Mouse (Mus musculus): ENCODE data around the gene Rpa2. TPM values are rescaled to one million over a fixed set of nuclear protein-coding genes. Genes with fewer than 3 reads are reported as not detected.

Gene Rpa2
- total RNA-seq (2014; rRNA removed) (24.0 and 26.8 TPM in 2 replicates), polyA plus RNA-seq (2015; fragmentation: Nextera tagmentation; extraction: Ambion mirVana) (32.6 and 39.1 TPM in 2 replicates)

- Histone ChIP-seq H3K4me2 (ENCODE audit: low read depth) (peak within 1 kb of the TSS; percentile 88), H3K9ac (peak within 1 kb of the TSS; percentile 54), H3K4me3 (ENCODE audit: low read depth, low read length) (peak within 1 kb of the TSS; percentile 71), H3K27ac (ENCODE audit: low read depth, low read length) (no peak within 1 kb of the TSS; the same call in 1 of the 2 replicates), H3K4me1 (ENCODE audit: insufficient read depth) (peaks cover 5% of the 10 kb centered on the region; the same call in 1 of the 2 replicates), H3K9me3 (ENCODE audit: low read length) (no peaks in the 10 kb centered on the region), H3K27me3 (ENCODE audit: insufficient read depth, low read length) (no peaks in the 10 kb centered on the region), H3K36me3 (ENCODE audit: insufficient read depth) (no peaks in the 10 kb centered on the region)
- WGBS = under 1% methylated on average over 70 of the region's 71 CpGs
- peak; percentile 20; the same call in 1 of the 2 replicates for TF ChIP-seq CTCF (IDR thresholded peaks at IDR 0.05; ENCODE audit: low read depth)
- ATAC-seq (peak; percentile 99), DNase-seq (peak; percentile 99)
Observed at GRCm38 (mm10) chr4:132767914-132768876, at the start of gene Rpa2. Rpa2 (plus strand) TSS chr4:132768332.

DNA sequence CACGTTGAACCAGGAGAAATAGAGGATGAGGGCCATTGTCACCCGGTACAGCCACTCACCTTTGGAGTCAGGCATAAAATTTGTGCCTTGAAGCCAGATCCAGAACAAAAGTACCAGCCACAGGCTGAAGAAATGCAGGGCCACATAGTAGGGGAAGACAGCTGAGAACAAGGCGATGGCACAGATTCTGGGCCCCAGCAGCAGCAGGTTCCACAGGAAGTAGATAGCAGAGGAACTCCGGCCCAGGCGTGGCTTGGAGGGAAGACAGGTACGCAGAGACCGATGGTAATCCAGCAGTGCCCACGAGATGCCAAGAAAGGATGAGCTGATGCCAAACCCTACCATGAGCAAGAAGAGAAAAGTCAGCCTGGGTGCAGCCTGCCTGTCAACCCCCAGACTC, 39.9 kb upstream of the Rpa2 start:
- 90% methylated on average over 8 of the region's 8 CpGs for WGBS
- no peak overlapping the region for H3K9ac ChIP-seq
- DNase-seq (no peak), ATAC-seq (no peak)
- TF ChIP-seq CTCF (IDR thresholded peaks at IDR 0.05; ENCODE audit: low read depth) = no peak
- H3K4me1 ChIP-seq (ENCODE audit: insufficient read depth) = no peaks in the 10 kb centered on the region
- H3K27me3 ChIP-seq (ENCODE audit: insufficient read depth, low read length) = no peaks in the 10 kb centered on the region
- H3K4me2 ChIP-seq (ENCODE audit: low read depth) = no peak overlapping the region
- no peak overlapping the region for H3K27ac ChIP-seq (ENCODE audit: low read depth, low read length)
- no peak overlapping the region for H3K4me3 ChIP-seq (ENCODE audit: low read depth, low read length)
- peaks cover 14% of the 10 kb centered on the region for H3K36me3 ChIP-seq (ENCODE audit: insufficient read depth)
- no peaks in the 10 kb centered on the region for H3K9me3 ChIP-seq (ENCODE audit: low read length)

DNA sequence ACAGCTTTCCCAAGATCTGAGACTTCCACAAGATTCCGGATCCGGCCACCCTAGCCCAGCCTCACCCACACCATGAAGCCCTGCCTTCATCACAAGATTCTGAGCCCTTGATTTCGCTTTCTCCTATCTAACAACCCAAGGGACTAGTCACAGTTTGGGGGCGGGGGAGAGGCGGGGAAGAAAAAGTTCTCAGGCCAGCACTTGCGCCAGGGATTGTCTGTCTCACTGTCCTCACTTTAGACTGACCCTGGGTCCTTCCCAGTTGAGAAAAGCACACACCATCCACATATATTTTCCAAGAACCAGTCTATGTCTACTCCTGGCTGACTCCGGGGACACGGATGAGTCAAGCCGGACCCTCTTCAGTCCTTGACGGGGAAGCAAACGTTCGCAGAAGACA, 36.5 kb upstream of the Rpa2 start:
- H3K27me3 ChIP-seq (ENCODE audit: insufficient read depth, low read length) = no peaks in the 10 kb centered on the region
- peak overlapping the region; percentile 60; the same call in 1 of the 2 replicates for H3K9ac ChIP-seq
- no peak overlapping the region for H3K27ac ChIP-seq (ENCODE audit: low read depth, low read length)
- TF ChIP-seq CTCF (IDR thresholded peaks at IDR 0.05; ENCODE audit: low read depth) = no peak
- no peaks in the 10 kb centered on the region for H3K9me3 ChIP-seq (ENCODE audit: low read length)
- peak overlapping the region; percentile 49 for H3K4me3 ChIP-seq (ENCODE audit: low read depth, low read length)
- no peak for DNase-seq
- no peak for ATAC-seq
- peaks cover 4% of the 10 kb centered on the region; the same call in 1 of the 2 replicates for H3K36me3 ChIP-seq (ENCODE audit: insufficient read depth)
- WGBS = 57% methylated on average over 12 of the region's 12 CpGs
- no peaks in the 10 kb centered on the region for H3K4me1 ChIP-seq (ENCODE audit: insufficient read depth)
- peak overlapping the region; percentile 58 for H3K4me2 ChIP-seq (ENCODE audit: low read depth)

DNA sequence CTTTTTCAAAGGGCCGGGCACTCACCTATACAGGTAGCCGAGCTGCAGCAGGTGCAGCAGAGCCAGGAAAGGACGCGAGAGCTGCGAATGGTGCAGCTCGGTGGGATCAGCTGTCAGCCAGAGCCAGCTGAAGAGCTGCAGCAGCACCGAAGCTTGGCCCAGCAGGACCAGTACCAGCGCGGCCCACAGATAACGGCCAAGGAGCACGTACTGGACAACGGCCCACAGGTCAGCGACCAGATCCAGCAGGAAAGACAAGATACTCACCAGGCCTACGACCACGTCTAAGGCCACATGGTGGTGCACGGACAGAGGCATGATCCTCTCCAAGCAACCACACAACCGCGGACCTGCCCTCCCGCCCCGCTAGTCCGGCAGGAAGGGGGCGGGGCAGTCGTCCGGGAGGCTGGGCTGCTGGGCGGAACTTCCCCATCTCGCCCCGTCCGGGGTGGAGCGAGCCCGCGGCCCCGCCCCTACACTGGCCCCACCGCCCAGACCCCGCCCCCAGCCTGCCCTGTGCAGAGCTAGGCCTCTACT, 35.9 kb upstream of the Rpa2 start, which contains the start of gene Xkr8:
TSS of gene Xkr8 (minus strand) at position 399 of the 537 bp plus-strand sequence.
- ATAC-seq (peak; percentile 96), DNase-seq (peak; percentile 64)
- Histone ChIP-seq H3K9me3 (ENCODE audit: low read length) (no peaks in the 10 kb centered on the region), H3K36me3 (ENCODE audit: insufficient read depth) (peaks cover 4% of the 10 kb centered on the region; the same call in 1 of the 2 replicates), H3K4me1 (ENCODE audit: insufficient read depth) (no peaks in the 10 kb centered on the region), H3K4me3 (ENCODE audit: low read depth, low read length) (peak within 1 kb of the TSS; percentile 49), H3K4me2 (ENCODE audit: low read depth) (peak within 1 kb of the TSS; percentile 58), H3K9ac (peak within 1 kb of the TSS; percentile 60), H3K27me3 (ENCODE audit: insufficient read depth, low read length) (no peaks in the 10 kb centered on the region), H3K27ac (ENCODE audit: low read depth, low read length) (no peak within 1 kb of the TSS)
- 4% methylated on average over 32 of the region's 34 CpGs for WGBS
- TF ChIP-seq CTCF (IDR thresholded peaks at IDR 0.05; ENCODE audit: low read depth) = peak; percentile 26; the same call in 1 of the 2 replicates

- Histone ChIP-seq H3K9ac (no peak overlapping the region), H3K27me3 (ENCODE audit: insufficient read depth, low read length) (no peaks in the 10 kb centered on the region), H3K36me3 (ENCODE audit: insufficient read depth) (no peaks in the 10 kb centered on the region), H3K4me2 (ENCODE audit: low read depth) (no peak overlapping the region), H3K4me1 (ENCODE audit: insufficient read depth) (no peaks in the 10 kb centered on the region), H3K4me3 (ENCODE audit: low read depth, low read length) (no peak overlapping the region), H3K9me3 (ENCODE audit: low read length) (no peaks in the 10 kb centered on the region), H3K27ac (ENCODE audit: low read depth, low read length) (no peak overlapping the region)
- ATAC-seq (no peak), DNase-seq (no peak)
- 92% methylated on average over 25 of the region's 25 CpGs for WGBS
- peak; percentile 22; the same call in 1 of the 2 replicates for TF ChIP-seq CTCF (IDR thresholded peaks at IDR 0.05; ENCODE audit: low read depth)
Observed at GRCm38 (mm10) chr4:132733071-132733770, 34.9 kb upstream of the Rpa2 start.

DNA sequence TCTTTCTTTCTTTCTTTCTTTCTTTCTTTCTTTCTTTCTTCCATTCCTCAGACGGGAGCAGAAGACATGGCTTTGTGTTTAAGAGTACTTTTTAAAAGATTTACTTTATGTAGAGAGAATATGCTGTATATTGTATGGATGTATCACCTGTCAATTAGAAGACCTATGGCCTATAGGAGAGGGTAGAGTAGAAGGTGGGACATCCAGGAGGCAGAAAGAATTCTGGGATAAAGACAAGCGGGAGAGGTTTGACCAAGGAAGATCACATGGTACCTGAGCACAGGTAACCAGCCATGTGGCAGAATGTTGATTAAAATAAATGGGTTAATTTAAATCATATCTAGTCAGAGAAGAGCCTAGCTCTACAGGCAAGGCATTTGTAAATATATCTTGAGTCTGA, 33.4 kb upstream of the Rpa2 start:
- Histone ChIP-seq H3K27me3 (ENCODE audit: insufficient read depth, low read length) (no peaks in the 10 kb centered on the region), H3K4me3 (ENCODE audit: low read depth, low read length) (no peak overlapping the region), H3K4me1 (ENCODE audit: insufficient read depth) (no peaks in the 10 kb centered on the region), H3K9me3 (ENCODE audit: low read length) (no peaks in the 10 kb centered on the region), H3K27ac (ENCODE audit: low read depth, low read length) (no peak overlapping the region), H3K36me3 (ENCODE audit: insufficient read depth) (no peaks in the 10 kb centered on the region), H3K4me2 (ENCODE audit: low read depth) (no peak overlapping the region), H3K9ac (no peak overlapping the region)
- no peak for ATAC-seq
- TF ChIP-seq CTCF (IDR thresholded peaks at IDR 0.05; ENCODE audit: low read depth) = no peak
- 82% methylated on average over 2 of the region's 2 CpGs for WGBS
- no peak for DNase-seq

Measured in forebrain, postnatal 0 days (tissue).